Mouse (Mus musculus): ENCODE measurements around the gene Csnk1g2.
A peak's percentile ranks its signal among the peaks of the same experiment; 100 is the strongest.
"Not testable (repeated sequence)": the region's sequence is repeated elsewhere in the genome, so short reads cannot be mapped to it uniquely, and the experiment has no call there.

Csnk1g2 gene

DNA sequence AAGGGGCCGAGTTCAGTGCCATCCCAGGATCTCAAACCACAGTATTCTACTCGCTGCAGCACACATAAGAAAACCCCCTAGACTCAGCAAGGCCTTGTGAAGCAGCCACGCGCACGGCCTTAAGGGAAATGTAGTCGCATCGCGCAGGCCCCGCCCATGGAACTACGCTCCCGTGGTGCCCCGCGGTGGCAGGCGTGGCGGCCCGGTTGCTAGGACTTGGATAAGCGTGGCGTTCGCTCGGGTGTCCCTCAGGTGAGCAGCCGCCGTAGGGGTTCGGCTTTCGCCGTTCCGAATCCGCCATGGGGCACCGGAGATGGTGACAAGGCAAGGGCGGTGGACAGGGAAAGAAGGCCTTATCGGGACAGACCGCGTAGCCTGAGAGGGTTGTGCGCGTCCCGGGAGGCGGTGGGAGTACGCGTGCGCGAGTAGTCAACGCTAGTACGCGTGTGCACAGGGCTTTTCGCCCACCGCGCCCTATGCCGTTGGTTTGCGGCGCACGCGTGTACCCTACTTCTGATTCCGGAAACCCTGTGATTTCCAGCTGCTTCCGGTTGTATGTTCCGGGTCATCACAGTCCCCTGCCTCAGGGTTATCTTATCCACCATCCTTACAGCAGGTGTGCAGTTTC is 19.8 kb upstream of the Csnk1g2 start, which contains the start of the genes Scamp4 and Adat3:
Gene Scamp4 (plus strand): TSS at position 175 of the 628 bp plus-strand sequence.
Gene Adat3 (plus strand): TSS at position 183 of the 628 bp plus-strand sequence.
- peak; percentile 97 for DNase-seq (ENCODE audit: low read depth, low spot score)

DNA sequence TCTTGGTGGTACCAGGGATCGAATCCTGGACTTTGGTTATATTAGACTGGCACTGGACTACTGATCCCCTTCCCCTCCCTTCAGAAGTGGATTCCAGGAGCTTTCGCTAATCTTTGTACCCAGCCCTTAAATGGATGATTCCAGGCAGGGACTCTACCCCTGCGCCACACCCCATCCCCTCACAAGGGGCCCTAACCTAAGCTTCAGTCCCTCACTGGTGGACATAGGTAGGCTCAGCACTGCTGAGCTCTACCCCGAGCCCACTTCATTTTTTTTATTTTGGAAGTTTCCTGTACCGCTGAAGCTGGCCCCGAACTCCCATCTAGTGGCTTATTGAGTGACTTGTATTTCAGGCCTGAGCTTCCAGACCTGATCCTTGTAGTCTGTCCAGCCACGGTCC is 19.3 kb upstream of the Csnk1g2 start:
- DNase-seq (ENCODE audit: low read depth, low spot score): no peak

DNA sequence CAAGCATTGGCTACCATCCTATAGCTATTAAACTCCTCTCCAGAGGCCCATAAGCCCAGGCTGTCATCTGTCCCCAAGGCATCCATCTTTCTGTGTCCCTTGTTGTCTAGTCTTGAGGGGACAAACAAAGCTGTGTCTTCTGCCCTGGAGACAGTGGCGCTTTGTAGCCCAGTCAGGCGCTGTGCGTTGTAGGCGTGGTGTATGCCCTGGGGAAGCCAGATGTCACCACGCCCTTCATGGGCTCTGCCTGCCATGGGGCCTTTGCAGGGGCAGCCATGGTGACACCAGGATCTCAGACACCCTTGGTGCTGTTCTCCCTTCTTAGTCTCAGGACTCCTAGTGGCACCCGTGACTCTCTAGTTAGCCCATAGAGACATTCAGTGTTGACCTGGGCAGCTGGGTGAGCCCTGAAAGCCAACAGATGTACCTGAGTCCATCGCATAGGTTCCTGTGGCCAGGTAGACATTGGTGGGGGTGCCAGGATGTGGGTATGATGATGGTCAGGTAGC is 18.6 kb upstream of the Csnk1g2 start:
- no peak for DNase-seq (ENCODE audit: low read depth, low spot score)

GRCm38 (mm10) chr10:80604988-80605387 is 17.6 kb upstream of the Csnk1g2 start:
- DNase-seq (ENCODE audit: low read depth, low spot score): no peak

DNA sequence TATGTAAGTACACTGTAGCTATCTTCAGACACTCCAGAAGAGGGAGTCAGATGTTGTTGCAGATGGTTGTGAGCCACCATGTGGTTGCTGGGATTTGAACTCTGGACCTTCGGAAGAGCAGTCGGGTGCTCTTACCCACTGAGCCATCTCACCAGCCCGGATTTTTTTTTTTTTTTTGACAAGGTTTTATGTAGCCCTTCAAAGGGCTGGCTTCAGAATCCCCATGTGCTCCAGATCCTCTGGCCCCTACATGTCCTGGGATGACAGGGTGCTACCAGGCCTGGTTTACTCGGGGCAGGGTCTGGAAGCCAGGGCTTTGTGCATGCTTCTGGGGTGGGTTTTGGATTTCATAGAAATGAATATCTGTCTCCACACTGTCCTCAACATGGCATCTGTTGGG is 16.9 kb upstream of the Csnk1g2 start, which contains the start of gene Gm49322:
Gene Gm49322 (plus strand): TSS at position 301 of the 400 bp plus-strand sequence.
- DNase-seq (ENCODE audit: low read depth, low spot score): not testable (repeated sequence)

GRCm38 (mm10) chr10:80606306-80606705 is 16.3 kb upstream of the Csnk1g2 start:
- DNase-seq (ENCODE audit: low read depth, low spot score): peak; percentile 81

- no peak for DNase-seq (ENCODE audit: low read depth, low spot score)
Observed at GRCm38 (mm10) chr10:80606737-80607350, 15.8 kb upstream of the Csnk1g2 start.

DNA sequence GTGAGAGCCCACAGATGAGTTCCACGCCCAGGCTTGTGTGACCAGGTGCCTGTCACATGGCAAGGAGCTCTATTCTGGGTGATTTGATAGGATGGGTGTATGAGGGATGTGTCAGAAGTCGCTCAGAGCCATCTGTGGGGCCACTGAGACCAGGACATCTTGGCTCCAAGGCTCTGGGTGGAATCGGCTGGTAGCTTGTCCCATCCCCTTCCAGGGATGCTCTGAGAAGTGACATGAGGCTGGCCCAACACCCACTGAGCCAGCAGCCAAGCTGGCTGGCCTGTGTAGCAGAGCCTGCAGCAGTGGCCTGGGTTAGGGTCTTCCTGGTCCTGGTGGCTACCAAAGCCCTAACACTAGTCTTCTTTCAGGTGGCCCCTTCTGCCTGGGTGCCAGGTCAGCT is 14.2 kb upstream of the Csnk1g2 start:
- no peak for DNase-seq (ENCODE audit: low read depth, low spot score)

- no peak for DNase-seq (ENCODE audit: low read depth, low spot score)
Observed at GRCm38 (mm10) chr10:80609269-80609924, 13.2 kb upstream of the Csnk1g2 start.

DNA sequence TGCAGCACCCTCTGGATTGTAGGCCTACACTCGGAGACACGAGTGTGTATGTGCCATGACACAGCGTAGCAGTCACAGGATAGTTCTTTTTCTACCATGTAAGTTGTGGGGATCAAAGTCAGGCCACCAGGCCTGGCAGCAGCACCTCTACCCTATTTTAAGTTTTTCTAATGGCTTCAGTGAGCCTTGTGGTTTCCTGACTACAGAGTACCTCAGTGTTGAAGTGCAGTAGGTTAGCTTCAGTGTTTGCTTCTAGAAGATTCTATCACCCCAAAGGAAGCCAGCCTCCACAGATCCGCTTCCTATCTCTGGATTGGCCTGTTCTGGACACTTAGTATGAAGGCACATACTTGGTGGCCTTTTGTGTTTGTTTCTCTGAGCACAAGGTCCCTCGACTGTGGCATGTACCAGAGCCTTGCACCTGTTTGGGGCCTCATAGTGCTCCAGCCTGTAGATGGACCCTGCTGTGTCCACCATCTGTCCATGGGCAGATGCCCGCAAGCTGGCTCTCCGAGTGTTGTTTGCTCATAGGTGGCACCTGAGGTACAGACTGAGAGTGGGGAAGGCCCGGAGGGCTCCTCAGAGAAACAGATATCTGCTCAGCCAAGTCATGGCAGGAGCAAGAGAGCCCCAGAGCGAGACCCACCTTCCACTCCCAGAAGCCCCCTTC is 12.4 kb upstream of the Csnk1g2 start:
- no peak for DNase-seq (ENCODE audit: low read depth, low spot score)

GRCm38 (mm10) chr10:80611024-80611423 is 11.6 kb upstream of the Csnk1g2 start:
- DNase-seq (ENCODE audit: low read depth, low spot score): peak; percentile 62

GRCm38 (mm10) chr10:80611905-80612304 is 10.7 kb upstream of the Csnk1g2 start:
- DNase-seq (ENCODE audit: low read depth, low spot score): no peak

- DNase-seq (ENCODE audit: low read depth, low spot score): peak; percentile 70
Observed at GRCm38 (mm10) chr10:80613821-80614220, 8.8 kb upstream of the Csnk1g2 start.

DNA sequence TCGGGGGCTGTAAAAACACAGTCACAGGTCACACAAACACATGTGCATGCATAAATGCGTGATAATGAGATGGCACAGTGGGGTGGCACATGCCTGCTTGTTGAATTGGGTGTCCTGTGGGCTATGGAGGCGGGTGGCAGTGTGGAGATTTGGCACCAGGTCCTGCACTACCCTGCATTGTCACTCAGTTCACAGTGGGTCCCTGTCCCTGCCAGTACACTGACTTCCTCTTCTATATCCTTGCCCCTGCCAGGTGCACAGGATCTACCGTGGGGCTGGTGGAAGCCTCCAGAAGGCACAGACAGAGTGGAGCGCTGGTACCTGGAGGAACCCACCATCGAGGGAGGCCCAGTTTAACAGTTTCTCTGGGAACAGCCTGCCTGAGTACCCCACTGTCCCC is 8.3 kb upstream of the Csnk1g2 start:
- no peak for DNase-seq (ENCODE audit: low read depth, low spot score)

DNA sequence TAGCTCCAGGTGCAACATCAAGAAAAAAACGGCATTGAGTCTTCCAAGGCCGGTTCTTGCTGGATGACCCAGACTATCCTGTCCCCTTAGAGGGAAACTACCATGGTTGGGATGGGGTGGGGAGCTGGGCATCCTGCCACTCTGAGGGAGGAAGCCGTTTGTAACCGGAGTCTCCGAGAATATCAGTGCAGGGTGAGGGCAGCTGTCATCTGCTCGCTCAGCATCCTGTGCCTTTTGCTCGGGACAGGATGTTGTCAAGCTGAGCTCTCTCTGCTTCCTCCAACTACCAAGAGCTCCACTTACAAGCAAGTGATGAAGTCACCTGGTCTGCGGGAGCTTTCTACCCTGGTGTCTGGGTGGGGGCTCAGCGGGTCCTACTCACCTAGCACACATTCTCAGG is 4.5 kb upstream of the Csnk1g2 start:
- no peak for DNase-seq (ENCODE audit: low read depth, low spot score)

DNA sequence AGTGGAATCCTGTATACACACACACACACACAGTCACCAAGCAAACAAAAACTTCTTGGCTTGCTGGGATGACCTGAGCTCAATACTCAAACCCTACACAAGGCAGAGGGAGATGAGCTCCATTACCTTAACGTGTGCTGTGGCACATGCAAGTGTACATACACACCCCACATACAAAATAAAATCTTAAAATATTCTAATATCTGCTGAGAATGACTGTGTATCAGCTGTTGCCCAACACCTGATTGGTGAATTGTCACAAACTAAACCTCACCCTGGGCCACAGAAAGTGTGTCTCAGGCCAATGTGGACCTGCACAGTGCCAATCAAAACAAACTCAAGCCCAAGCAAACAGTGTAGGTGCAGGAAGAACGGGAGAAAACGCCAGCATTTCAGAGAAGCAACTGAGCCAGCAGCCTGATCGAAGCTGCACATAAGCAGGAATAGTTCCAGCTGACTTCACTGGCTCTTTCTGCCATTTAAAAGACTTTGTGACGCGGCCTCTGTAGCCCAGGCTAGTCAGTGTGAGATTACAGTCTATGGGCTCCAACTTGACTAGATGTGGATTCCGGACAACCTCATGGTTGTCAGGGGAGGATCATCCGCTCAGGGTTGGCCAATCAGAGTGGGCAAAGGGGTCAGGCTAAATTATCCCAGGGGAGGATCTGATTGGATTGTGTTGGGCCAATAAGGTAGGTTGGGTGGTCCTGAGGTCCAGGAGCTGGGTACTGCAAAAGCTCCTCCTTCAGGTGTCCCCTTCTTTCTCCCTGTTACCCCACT is 3.0 kb upstream of the Csnk1g2 start:
- peak; percentile 94 for DNase-seq (ENCODE audit: low read depth, low spot score)

GRCm38 (mm10) chr10:80620365-80620764 is 2.3 kb upstream of the Csnk1g2 start:
- no peak for DNase-seq (ENCODE audit: low read depth, low spot score)

GRCm38 (mm10) chr10:80620796-80621689 is 1.6 kb upstream of the Csnk1g2 start:
- no peak for DNase-seq (ENCODE audit: low read depth, low spot score)

GRCm38 (mm10) chr10:80621690-80621939 is 1.0 kb upstream of the Csnk1g2 start:
- no peak for DNase-seq (ENCODE audit: low read depth, low spot score)

GRCm38 (mm10) chr10:80621940-80622660 is 538 bp upstream of the Csnk1g2 start:
- peak; percentile 100 for DNase-seq (ENCODE audit: low read depth, low spot score)
